Comparison of ENCODE assay signal across 9 mouse cellular contexts in genomic region chr11:71674319-71674718, GRCm38 (mm10).
A peak's percentile ranks its signal among the peaks of the same experiment; 100 is the strongest.
DNase-seq lines count a peak whose midpoint lies in the region; ATAC-seq and TF ChIP-seq lines count a peak whose summit lies in the region.
"Had no signal": no experiment of that assay in that cellular context is flagged by ENCODE, and none has a peak within 500 bp of the region (broad histone marks: within the 10 kb centered on the region; RNA-seq: fewer than 3 reads in every experiment).

No protein-coding gene starts in this region.

- H3K4me3 ChIP-seq in heart, embryonic 12.5 days, result no peak overlapping the region
- no peak overlapping the region for H3K4me3 ChIP-seq in hindbrain, embryonic 13.5 days
- H3K4me3 ChIP-seq in olfactory bulb, adult 2 months (ENCODE audit: insufficient read depth, low read depth, low read length), result no peak overlapping the region
- H3K4me3 ChIP-seq: limb, embryonic 12.5 days had no signal

- intact Hi-C loops in left cerebral cortex, postnatal 14 days (cut with DNase I), result loop anchor here (5.0 to 10.0 kb wide), 2 partner anchors 100 to 348 kb away; no protein-coding TSS in a partner anchor

- CTCF ChIA-PET in Patski (lab: Charles Lee), result interaction anchor here (0.7 kb wide), 1 partner anchor 9 kb away, joined by 5 read pairs; no protein-coding TSS in a partner anchor

- H3K27me3 ChIP-seq in heart, embryonic 12.5 days (replicated peaks), result no peaks in the 10 kb centered on the region
- no peaks in the 10 kb centered on the region for H3K27me3 ChIP-seq in Patski
- H3K27me3 ChIP-seq in hindbrain, embryonic 13.5 days, result no peaks in the 10 kb centered on the region
- H3K27me3 ChIP-seq: limb, embryonic 12.5 days had no signal

- 38% methylated on average over 5 of the region's 5 CpGs for WGBS in heart, embryonic 12.5 days
- WGBS in hindbrain, embryonic 13.5 days, result 40% methylated on average over 5 of the region's 5 CpGs
- WGBS in olfactory bulb, adult 2 months, result 50% methylated on average over 5 of the region's 5 CpGs

- H3K4me1 ChIP-seq in heart, embryonic 12.5 days (replicated peaks), result 0 out of 2 replicates have a peak, but pooled peaks cover 4% of the 10 kb centered on the region
- peaks cover 20% of the 10 kb centered on the region for H3K4me1 ChIP-seq in hindbrain, embryonic 13.5 days (replicated peaks)
- H3K4me1 ChIP-seq in olfactory bulb, adult 2 months (ENCODE audit: control insufficient read depth, insufficient read depth, low read length), result peaks cover 11% of the 10 kb centered on the region
- H3K4me1 ChIP-seq: limb, embryonic 12.5 days had no signal

- H3K9ac ChIP-seq in heart, embryonic 12.5 days, result no peak overlapping the region
- H3K9ac ChIP-seq in hindbrain, embryonic 13.5 days, result no peak overlapping the region
- H3K9ac ChIP-seq: limb, embryonic 12.5 days had no signal

- TF ChIP-seq POLR2A in olfactory bulb, adult 2 months (IDR thresholded peaks at IDR 0.05; ENCODE audit: insufficient read depth, low read depth, low read length), result no peak

- no peak overlapping the region for H3K27ac ChIP-seq in heart, embryonic 12.5 days (ENCODE audit: poor library complexity, severe bottlenecking)
- H3K27ac ChIP-seq in hindbrain, embryonic 13.5 days, result no peak overlapping the region
- H3K27ac ChIP-seq in olfactory bulb, adult 2 months (ENCODE audit: insufficient read depth, low read depth, low read length), result no peak overlapping the region
- H3K27ac ChIP-seq: limb, embryonic 12.5 days had no signal

- DNase-seq in heart, adult 8-10 months (ENCODE audit: low spot score), result peak; percentile 23
- DNase-seq in Patski (ENCODE audit: low read depth, low spot score), result no peak
- peak; percentile 63 to 82 for DNase-seq in cerebellum, postnatal 25 days
- peak; percentile 83 to 86 for DNase-seq in left cerebral cortex, postnatal 14 days (ENCODE audit: low spot score in 2 of 2)
- no peak for DNase-seq in MN1 (ENCODE audit: low spot score)

- H3K4me2 ChIP-seq in heart, embryonic 12.5 days, result no peak overlapping the region
- no peak overlapping the region for H3K4me2 ChIP-seq in hindbrain, embryonic 13.5 days
- H3K4me2 ChIP-seq: limb, embryonic 12.5 days had no signal

- in situ Hi-C loops in Patski (cut with MboI; ENCODE audit: low pct_unique_long_range_greater_than_20kb), result no loop called here

- H3K9me3 ChIP-seq in heart, embryonic 12.5 days (replicated peaks), result no peaks in the 10 kb centered on the region
- H3K9me3 ChIP-seq in hindbrain, embryonic 13.5 days, result no peaks in the 10 kb centered on the region
- H3K9me3 ChIP-seq: limb, embryonic 12.5 days had no signal

- H3K36me3 ChIP-seq in heart, embryonic 12.5 days, result no peaks in the 10 kb centered on the region
- H3K36me3 ChIP-seq in hindbrain, embryonic 13.5 days, result no peaks in the 10 kb centered on the region
- H3K36me3 ChIP-seq: limb, embryonic 12.5 days had no signal

- POLR2A ChIA-PET in Patski (lab: Charles Lee), result no interaction called here

- no peak for ATAC-seq in heart, embryonic 12.5 days (ENCODE audit: insufficient number of reproducible peaks, low FRiP score)
- peak; percentile 60 for ATAC-seq in Patski
- ATAC-seq in hindbrain, embryonic 13.5 days (ENCODE audit: low FRiP score), result peak; percentile 59; the same call in 1 of the 2 replicates

- peak; percentile 54 for TF ChIP-seq CTCF in Patski (IDR thresholded peaks at IDR 0.05)
- peak; percentile 19; the same call in 1 of the 2 replicates for TF ChIP-seq CTCF in olfactory bulb, adult 2 months (IDR thresholded peaks at IDR 0.05; ENCODE audit: insufficient read depth, low read depth, low read length)

Comparison
In these comparisons a context has a peak if more than half of its experiments do, and no peak if none do; other contexts are left out.
1. DNase-seq: peak in heart, adult 8-10 months (single experiment), cerebellum, postnatal 25 days (2 of 2) and left cerebral cortex, postnatal 14 days (2 of 2); none in Patski (single experiment) and MN1 (single experiment).